Mouse (Mus musculus): ENCODE measurements around the gene Gna13.

Gene Gna13

GRCm38 (mm10) chr11:109375412-109375811, 12.8 kb downstream of the Gna13 start:
- DNase-seq (ENCODE audit: low spot score in 2 of 2): no peak

- no peak for DNase-seq (ENCODE audit: low spot score in 2 of 2)
Observed at GRCm38 (mm10) chr11:109376484-109377143, 14.0 kb downstream of the Gna13 start.

GRCm38 (mm10) chr11:109377477-109377876, 14.8 kb downstream of the Gna13 start:
- no peak for DNase-seq (ENCODE audit: low spot score in 2 of 2)

- no peak for DNase-seq (ENCODE audit: low spot score in 2 of 2)
Observed at GRCm38 (mm10) chr11:109378051-109378450, 15.4 kb downstream of the Gna13 start.

GRCm38 (mm10) chr11:109380662-109381061, 18.0 kb downstream of the Gna13 start:
- DNase-seq (ENCODE audit: low spot score in 2 of 2): no peak

GRCm38 (mm10) chr11:109385296-109385695, 22.7 kb downstream of the Gna13 start:
- DNase-seq (ENCODE audit: low spot score in 2 of 2): no peak

- DNase-seq (ENCODE audit: low spot score in 2 of 2): no peak
Observed at GRCm38 (mm10) chr11:109389046-109389445, 26.4 kb downstream of the Gna13 start.

GRCm38 (mm10) chr11:109391200-109391599, 28.6 kb downstream of the Gna13 start:
- DNase-seq (ENCODE audit: low spot score in 2 of 2): no peak

- DNase-seq (ENCODE audit: low spot score in 2 of 2): no peak
Observed at GRCm38 (mm10) chr11:109391760-109392159, 29.1 kb downstream of the Gna13 start.

- DNase-seq (ENCODE audit: low spot score in 2 of 2): no peak
Observed at GRCm38 (mm10) chr11:109392601-109393000, 30.0 kb downstream of the Gna13 start.

- DNase-seq (ENCODE audit: low spot score in 2 of 2): no peak
Observed at GRCm38 (mm10) chr11:109394758-109395157, 32.1 kb downstream of the Gna13 start.

- DNase-seq (ENCODE audit: low spot score in 2 of 2): no peak
Observed at GRCm38 (mm10) chr11:109395291-109395690, 32.7 kb downstream of the Gna13 start.

- no peak for DNase-seq (ENCODE audit: low spot score in 2 of 2)
Observed at GRCm38 (mm10) chr11:109406431-109406830, 43.8 kb downstream of the Gna13 start.

GRCm38 (mm10) chr11:109410197-109410980, 47.8 kb downstream of the Gna13 start:
- DNase-seq (ENCODE audit: low spot score in 2 of 2): no peak

- DNase-seq (ENCODE audit: low spot score in 2 of 2): no peak
Observed at GRCm38 (mm10) chr11:109413617-109414016, 51.0 kb downstream of the Gna13 start, which contains the start of gene 9930022D16Rik. TSS of gene 9930022D16Rik (plus strand) at chr11:109413917.

GRCm38 (mm10) chr11:109414802-109415201, 52.2 kb downstream of the Gna13 start:
- no peak for DNase-seq (ENCODE audit: low spot score in 2 of 2)

GRCm38 (mm10) chr11:109416709-109417420, 54.2 kb downstream of the Gna13 start:
- no peak for DNase-seq (ENCODE audit: low spot score in 2 of 2)

- no peak for DNase-seq (ENCODE audit: low spot score in 2 of 2)
Observed at GRCm38 (mm10) chr11:109417472-109418040, 54.9 kb downstream of the Gna13 start.

- no peak for DNase-seq (ENCODE audit: low spot score in 2 of 2)
Observed at GRCm38 (mm10) chr11:109419461-109419860, 56.8 kb downstream of the Gna13 start.

- no peak for DNase-seq (ENCODE audit: low spot score in 2 of 2)
Observed at GRCm38 (mm10) chr11:109419961-109420566, 57.4 kb downstream of the Gna13 start.

- no peak for DNase-seq (ENCODE audit: low spot score in 2 of 2)
Observed at GRCm38 (mm10) chr11:109420567-109420962, 57.9 kb downstream of the Gna13 start.

GRCm38 (mm10) chr11:109421205-109421604, 58.6 kb downstream of the Gna13 start:
- no peak for DNase-seq (ENCODE audit: low spot score in 2 of 2)
